Mouse (Mus musculus): ENCODE data around the gene Daxx.

- TF ChIP-seq POLR2A (IDR thresholded peaks at IDR 0.05; ENCODE audit: low read depth, low read length) = no peak
- no peak for TF ChIP-seq CTCF (IDR thresholded peaks at IDR 0.05; ENCODE audit: extremely low read depth, insufficient read depth, insufficient read length, insufficient replicate concordance)
Measured at GRCm38 (mm10) chr17:33948090-33948904, 39.1 kb downstream of the Daxx start.
